Mouse (Mus musculus) brain, embryonic 14.5 days (tissue): ENCODE results near the gene Oxct1.

Source experiments
- CTCF ChIP-seq: fragments of 200-500 bp; IDR thresholded peaks from 2 replicates; pipeline ENCODE4 v1.5.1; 2012; ENCODE audit warnings: inconsistent platforms, mild to moderate bottlenecking, moderate library complexity, borderline replicate concordance; ENCODE audit not compliant: insufficient read depth, insufficient read length; ENCODE audit errors: extremely low read depth
- POLR2A ChIP-seq: fragments of 200-500 bp; IDR thresholded peaks from 2 replicates; pipeline ENCODE4 v1.6.1; 2012; ENCODE audit warnings: mild to moderate bottlenecking, inconsistent platforms, borderline replicate concordance; ENCODE audit not compliant: poor library complexity, insufficient read depth, insufficient read length, severe bottlenecking; ENCODE audit errors: extremely low read depth

DNA sequence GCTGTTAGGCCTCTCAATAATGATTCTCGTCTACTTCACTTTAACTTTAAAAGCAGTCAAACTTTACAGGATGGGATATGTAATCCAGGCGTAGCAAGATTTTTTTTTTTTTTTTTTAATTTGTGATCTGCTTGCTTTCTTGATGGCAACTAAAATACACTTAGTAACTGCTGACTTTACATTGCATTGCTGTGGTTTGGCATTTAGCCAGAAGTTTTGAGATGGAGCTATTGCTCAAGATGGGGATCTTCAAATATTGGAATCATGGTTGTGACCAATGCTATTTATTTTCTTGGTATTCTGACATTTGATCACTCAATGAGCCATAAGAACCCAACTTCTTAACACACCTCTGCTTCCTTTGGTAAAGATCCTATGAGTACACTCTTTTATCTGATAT is 66.4 kb downstream of the Oxct1 start:
- TF ChIP-seq POLR2A (no peak), CTCF (no peak)
